Mouse (Mus musculus): ENCODE measurements around the gene Rpusd1. TPM values are rescaled to one million over a fixed set of nuclear protein-coding genes. Genes with fewer than 3 reads are reported as not detected.

The Rpusd1 gene
- total and polyA plus RNA-seq, 3 experiments, result 5.6 to 13.8 (median 5.8) TPM

- Histone ChIP-seq H3K9ac (ENCODE audit: insufficient read depth, low read depth) (no peak overlapping the region), H3K4me3 (replicated peaks in 1 of 3; ENCODE audit: low read depth in 2 of 3, low read length in 2 of 3, poor library complexity in 1 of 3) (no peak overlapping the region), H3K36me3 (replicated peaks in 1 of 2; ENCODE audit: control insufficient read depth in 1 of 2, insufficient read depth in 1 of 2, low read length in 1 of 2) (no peaks in the 10 kb centered on the region), H3K27ac (ENCODE audit: insufficient read depth, low read depth) (no peak overlapping the region), H3K79me2 (replicated peaks; ENCODE audit: control insufficient read depth, extremely low read depth, insufficient read depth, poor library complexity, severe bottlenecking) (no peaks in the 10 kb centered on the region), H3K27me3 (replicated peaks) (peaks cover 97% of the 10 kb centered on the region), H3K4me2 (ENCODE audit: insufficient read depth, low read depth, poor library complexity, severe bottlenecking) (no peak overlapping the region), H3K4me1 (ENCODE audit: control insufficient read depth in 1 of 2, insufficient read depth in 2 of 2) (no peaks in the 10 kb centered on the region), H3K9me3 (replicated peaks; ENCODE audit: low read length) (no peaks in the 10 kb centered on the region)
- in situ Hi-C loops (cut with MboI; ENCODE audit: low pct_ligation_motif_present, low pct_unique_long_range_greater_than_20kb, low sequenced_read_pairs), result no loop called here
- TF ChIP-seq ZC3H11A (IDR thresholded peaks at IDR 0.05; ENCODE audit: low read depth, low read length) (no peak), USF2 (conservative IDR thresholded peaks at IDR 0.05; ENCODE audit: low read depth, low read length) (no peak), NRF1 (IDR thresholded peaks at IDR 0.05; ENCODE audit: low read depth, low read length) (no peak), MAZ (IDR thresholded peaks at IDR 0.05; ENCODE audit: low read depth, low read length) (no peak), MAX (IDR thresholded peaks at IDR 0.05; ENCODE audit: low read length) (no peak), TCF12 (IDR thresholded peaks at IDR 0.05; ENCODE audit: low read depth, low read length) (no peak), ZKSCAN1 (IDR thresholded peaks at IDR 0.05; ENCODE audit: borderline replicate concordance, low read depth, low read length) (no peak), JUN (IDR thresholded peaks at IDR 0.05; ENCODE audit: insufficient read depth, low read depth, low read length) (no peak), KAT2A (IDR thresholded peaks at IDR 0.05; ENCODE audit: insufficient replicate concordance, low read length) (no peak), BHLHE40 (IDR thresholded peaks at IDR 0.05; ENCODE audit: low read depth, low read length) (no peak), NELFE (IDR thresholded peaks at IDR 0.05; ENCODE audit: low read depth, low read length) (no peak), SMC3 (IDR thresholded peaks at IDR 0.05; ENCODE audit: low read depth, low read length) (no peak), MYC (IDR thresholded peaks at IDR 0.05; ENCODE audit: low read depth, low read length) (no peak), MAFK (IDR thresholded peaks at IDR 0.05; ENCODE audit: insufficient replicate concordance, low read length) (no peak), MEF2A (IDR thresholded peaks at IDR 0.05; ENCODE audit: borderline replicate concordance, low read depth, low read length) (no peak)
- DNase-seq (ENCODE audit: extremely low read depth), result no peak
- dilution Hi-C loops (cut with MboI; ENCODE audit: extremely low pct_ligation_motif_present, extremely low pct_unique_long_range_greater_than_20kb, low sequenced_read_pairs), result no loop called here
Observed at GRCm38 (mm10) chr17:25756378-25757242, 29.1 kb downstream of the Rpusd1 start.

- Histone ChIP-seq H3K27ac (ENCODE audit: insufficient read depth, low read depth) (no peak overlapping the region), H3K9me3 (replicated peaks; ENCODE audit: low read length) (no peaks in the 10 kb centered on the region), H3K36me3 (replicated peaks in 1 of 2; ENCODE audit: control insufficient read depth in 1 of 2, insufficient read depth in 1 of 2, low read length in 1 of 2) (no peaks in the 10 kb centered on the region), H3K9ac (ENCODE audit: insufficient read depth, low read depth) (no peak overlapping the region), H3K4me1 (ENCODE audit: control insufficient read depth in 1 of 2, insufficient read depth in 2 of 2) (no peaks in the 10 kb centered on the region), H3K4me3 (replicated peaks in 1 of 3; ENCODE audit: low read depth in 2 of 3, low read length in 2 of 3, poor library complexity in 1 of 3) (no peak overlapping the region), H3K4me2 (ENCODE audit: insufficient read depth, low read depth, poor library complexity, severe bottlenecking) (no peak overlapping the region), H3K79me2 (replicated peaks; ENCODE audit: control insufficient read depth, extremely low read depth, insufficient read depth, poor library complexity, severe bottlenecking) (no peaks in the 10 kb centered on the region), H3K27me3 (replicated peaks) (peaks cover 97% of the 10 kb centered on the region)
- TF ChIP-seq USF1 (IDR thresholded peaks at IDR 0.05; ENCODE audit: low read depth, low read length) (no peak), UBTF (IDR thresholded peaks at IDR 0.05; ENCODE audit: low read depth, low read length) (no peak), PAX5 (IDR thresholded peaks at IDR 0.05; ENCODE audit: low read length) (no peak), TCF12 (IDR thresholded peaks at IDR 0.05; ENCODE audit: low read depth, low read length) (no peak), MYC (IDR thresholded peaks at IDR 0.05; ENCODE audit: low read depth, low read length) (no peak), MEF2A (IDR thresholded peaks at IDR 0.05; ENCODE audit: borderline replicate concordance, low read depth, low read length) (no peak), CHD1 (IDR thresholded peaks at IDR 0.05; ENCODE audit: low read depth, low read length) (no peak), RAD21 (IDR thresholded peaks at IDR 0.05; ENCODE audit: low read depth, low read length) (no peak), USF2 (conservative IDR thresholded peaks at IDR 0.05; ENCODE audit: low read depth, low read length) (no peak), CHD2 (IDR thresholded peaks at IDR 0.05; ENCODE audit: low read length) (no peak), MAFK (IDR thresholded peaks at IDR 0.05; ENCODE audit: insufficient replicate concordance, low read length) (no peak), IRF4 (IDR thresholded peaks at IDR 0.05; ENCODE audit: low read depth, low read length) (no peak), HCFC1 (IDR thresholded peaks at IDR 0.05; ENCODE audit: low read depth, low read length) (no peak), MAZ (IDR thresholded peaks at IDR 0.05; ENCODE audit: low read depth, low read length) (no peak), MXI1 (IDR thresholded peaks at IDR 0.05; ENCODE audit: low read depth, low read length) (no peak)
- no peak for DNase-seq (ENCODE audit: extremely low read depth)
- in situ Hi-C loops (cut with MboI; ENCODE audit: low pct_ligation_motif_present, low pct_unique_long_range_greater_than_20kb, low sequenced_read_pairs), result no loop called here
- dilution Hi-C loops (cut with MboI; ENCODE audit: extremely low pct_ligation_motif_present, extremely low pct_unique_long_range_greater_than_20kb, low sequenced_read_pairs), result no loop called here
Observed at GRCm38 (mm10) chr17:25757691-25758090, 30.2 kb downstream of the Rpusd1 start.

All from CH12.LX (cell line).